Mouse (Mus musculus) heart, adult 8-10 months (tissue): ENCODE results near the gene Gpx4. TPM values are rescaled to one million over a fixed set of nuclear protein-coding genes. Genes with fewer than 3 reads are reported as not detected.
"Not testable (repeated sequence)": the region's sequence is repeated elsewhere in the genome, so short reads cannot be mapped to it uniquely, and the experiment has no call there.

Experiments used
- DNase-seq: peaks from one replicate; pipeline ENCODE4 v3.0.0; 2022; ENCODE audit warnings: low spot score
- total RNA-seq, 4 experiments: library from RNA; stranded (reverse); gene quantifications; 2 replicates each; pipeline ENCODE4 v1.2.4; 2022

The Gpx4 gene
- total RNA-seq, 4 experiments from 2014 or later, result 1,048 to 1,125 (median 1,067) TPM

DNA sequence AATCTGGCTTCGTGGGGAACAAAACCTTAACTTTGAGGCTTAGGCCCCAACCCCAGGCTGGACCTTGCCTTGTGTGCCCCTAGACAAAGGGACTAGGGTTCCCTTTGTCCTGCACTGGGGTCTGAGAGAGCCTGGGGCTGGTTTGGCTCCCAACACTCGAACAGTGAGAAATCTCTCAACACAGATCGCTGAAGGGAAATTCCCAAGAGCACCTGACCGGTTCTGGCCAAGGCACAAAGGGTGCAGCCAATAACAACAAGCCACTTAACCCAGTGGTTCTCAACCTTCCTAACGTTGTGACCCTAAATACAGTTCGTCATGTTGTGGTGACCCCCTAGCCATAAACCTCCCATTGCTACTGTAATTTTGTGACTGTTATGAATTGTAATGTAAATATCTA lies 3.3 kb downstream of the Gpx4 start:
- DNase-seq, result no peak

DNA sequence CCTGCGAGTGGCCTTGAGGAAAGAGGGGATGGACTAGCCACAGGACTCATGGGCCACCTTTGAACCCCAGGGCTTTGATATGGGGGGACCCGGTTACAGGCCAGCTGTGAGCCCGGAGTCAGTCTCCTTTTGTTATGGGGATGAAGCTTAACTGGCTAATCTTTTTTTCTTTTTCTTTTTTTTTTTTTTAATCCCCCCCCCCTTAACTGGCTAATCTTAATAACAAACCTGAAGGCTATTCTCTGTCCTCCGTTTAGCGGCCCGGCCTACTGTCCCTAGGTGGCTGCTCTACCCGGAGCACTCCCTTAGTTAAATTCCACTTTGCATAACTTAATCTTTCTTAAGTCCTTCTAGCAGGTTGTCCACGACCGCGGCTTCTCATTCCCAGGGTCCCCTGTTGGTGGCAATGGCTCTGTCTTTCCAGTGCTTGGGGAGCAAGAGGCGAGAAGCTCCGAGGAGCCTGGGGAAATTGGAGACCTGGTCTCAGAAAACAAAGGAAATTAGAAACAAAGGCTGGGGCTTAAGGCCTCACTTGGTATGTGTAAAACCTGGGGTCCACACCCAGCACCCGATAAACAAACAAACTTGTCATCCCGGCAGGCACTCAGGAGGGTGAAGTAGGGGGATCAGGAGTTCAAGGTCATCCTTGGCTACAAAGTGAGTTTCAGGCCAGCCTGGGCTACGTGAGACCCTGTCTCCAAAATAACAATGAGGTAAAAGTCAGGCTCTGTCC lies 4.1 kb downstream of the Gpx4 start:
- DNase-seq, result no peak

DNA sequence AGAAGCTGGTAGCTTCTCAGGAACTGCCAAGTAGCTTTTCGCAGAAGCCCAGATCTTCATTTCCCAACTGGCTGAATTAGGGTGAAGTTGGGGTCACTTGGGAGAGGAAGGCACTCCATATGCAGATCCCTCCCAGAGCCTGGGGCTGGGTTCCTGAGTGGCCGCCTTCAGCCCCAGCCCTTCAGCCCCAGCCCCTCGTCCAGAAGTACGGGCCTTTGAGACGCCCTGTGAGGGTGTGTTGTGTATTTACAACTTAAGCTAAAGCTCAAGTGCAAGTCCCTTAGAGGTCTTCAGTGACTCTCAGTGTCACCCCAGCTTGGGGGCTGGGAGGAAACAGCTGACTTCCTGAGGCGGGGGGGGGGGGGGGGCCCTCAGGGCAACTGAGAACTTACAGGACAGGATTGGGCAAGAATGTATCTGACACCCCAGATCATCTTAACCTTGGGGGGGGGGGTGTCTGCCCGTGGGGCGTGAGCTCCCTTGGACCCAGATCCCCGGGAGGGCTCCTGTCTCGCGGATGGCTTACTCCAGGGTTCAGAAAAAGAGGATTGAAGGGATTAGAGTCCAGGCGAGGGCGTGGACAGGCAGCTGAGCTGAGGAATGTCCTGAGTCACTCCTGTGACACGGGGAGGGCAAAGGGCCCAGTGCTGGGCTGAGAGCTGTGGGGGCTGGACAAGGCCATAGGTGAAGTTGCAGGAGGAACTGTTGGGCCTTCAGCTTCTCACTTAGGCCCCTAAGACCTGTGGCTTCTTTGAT lies 4.8 kb downstream of the Gpx4 start:
- DNase-seq, result no peak

DNA sequence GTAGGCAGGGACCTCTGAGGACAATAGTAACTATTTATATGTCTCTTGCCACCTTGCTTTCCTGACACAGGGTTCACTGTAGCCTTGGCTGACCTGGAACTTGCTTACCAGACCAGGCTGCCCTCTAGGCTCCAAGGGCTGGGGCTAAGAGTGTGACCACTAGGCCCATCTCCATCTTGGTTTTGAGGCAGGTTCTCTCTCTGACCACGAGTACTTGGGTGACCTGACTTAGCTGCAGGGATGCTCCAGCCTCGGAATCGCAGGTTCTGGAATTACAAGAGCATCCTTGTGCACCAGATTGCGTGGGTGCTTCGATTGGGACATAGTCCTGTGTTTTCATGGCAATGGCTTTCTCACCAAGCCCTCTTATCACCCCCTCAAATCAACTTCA lies 5.4 kb downstream of the Gpx4 start:
- DNase-seq, result no peak

DNA sequence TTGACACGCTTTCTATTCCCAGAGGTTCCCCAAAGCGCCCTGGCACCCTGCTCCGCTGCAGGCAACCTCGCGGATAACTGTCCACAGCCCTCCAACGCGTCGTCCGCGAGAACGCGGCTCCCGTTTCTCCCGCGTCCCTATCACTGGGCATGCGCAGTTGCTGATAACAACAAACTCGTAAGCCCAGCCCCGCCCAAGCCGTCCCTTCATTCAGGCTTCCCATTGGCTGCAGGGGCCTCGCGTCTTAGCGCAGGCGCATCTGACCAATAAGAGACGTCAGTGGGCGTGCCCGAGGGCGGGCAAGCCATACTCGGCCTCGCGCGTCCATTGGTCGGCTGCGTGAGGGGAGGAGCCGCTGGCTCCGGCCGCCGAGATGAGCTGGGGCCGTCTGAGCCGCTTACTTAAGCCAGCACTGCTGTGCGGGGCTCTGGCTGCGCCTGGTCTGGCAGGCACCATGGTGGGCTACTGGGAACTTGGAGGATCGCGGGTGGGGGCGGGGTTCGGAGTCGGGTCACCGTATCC lies 6.4 kb downstream of the Gpx4 start:
- DNase-seq, result peak; percentile 99

DNA sequence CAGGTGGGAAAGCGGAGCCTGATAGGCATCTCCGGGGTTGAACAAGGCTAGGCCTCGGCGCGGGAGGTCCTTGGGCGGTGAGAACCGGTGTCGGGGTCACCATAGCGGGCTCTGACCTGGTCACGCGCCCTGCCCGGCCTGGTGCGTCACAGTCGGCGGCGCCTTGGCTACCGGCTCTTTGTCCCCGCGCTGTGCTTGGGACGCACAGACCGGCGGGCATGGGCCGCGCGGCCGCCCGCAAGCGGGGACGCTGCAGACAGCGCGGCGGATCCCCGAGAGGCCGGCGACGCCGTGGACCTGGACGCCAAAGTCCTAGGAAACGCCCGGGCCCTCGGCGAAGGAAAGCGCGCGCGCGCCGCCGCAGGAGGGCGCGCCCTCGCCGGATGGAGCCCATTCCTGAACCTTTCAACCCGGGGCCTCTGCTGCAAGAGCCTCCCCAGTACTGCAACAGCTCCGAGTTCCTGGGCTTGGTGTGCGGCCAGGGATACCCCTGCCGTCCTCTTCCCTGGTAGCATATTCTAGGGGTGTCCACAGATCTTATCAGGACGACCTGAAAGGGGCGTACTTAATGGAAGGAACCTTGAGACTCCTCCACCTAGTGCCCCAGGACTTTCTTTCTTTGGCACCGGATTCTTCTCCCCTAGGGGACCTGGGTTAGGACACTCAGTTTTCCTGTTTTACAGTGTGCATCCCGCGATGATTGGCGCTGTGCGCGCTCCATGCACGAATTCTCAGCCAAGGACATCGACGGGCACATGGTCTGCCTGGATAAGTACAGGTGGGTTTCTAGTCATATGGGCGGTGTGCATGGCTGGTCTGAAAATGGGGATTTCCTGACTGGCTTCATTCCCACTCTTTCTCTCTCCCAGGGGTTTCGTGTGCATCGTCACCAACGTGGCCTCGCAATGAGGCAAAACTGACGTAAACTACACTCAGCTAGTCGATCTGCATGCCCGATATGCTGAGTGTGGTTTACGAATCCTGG lies 7.2 kb downstream of the Gpx4 start:
- peak; percentile 60 for DNase-seq

DNA sequence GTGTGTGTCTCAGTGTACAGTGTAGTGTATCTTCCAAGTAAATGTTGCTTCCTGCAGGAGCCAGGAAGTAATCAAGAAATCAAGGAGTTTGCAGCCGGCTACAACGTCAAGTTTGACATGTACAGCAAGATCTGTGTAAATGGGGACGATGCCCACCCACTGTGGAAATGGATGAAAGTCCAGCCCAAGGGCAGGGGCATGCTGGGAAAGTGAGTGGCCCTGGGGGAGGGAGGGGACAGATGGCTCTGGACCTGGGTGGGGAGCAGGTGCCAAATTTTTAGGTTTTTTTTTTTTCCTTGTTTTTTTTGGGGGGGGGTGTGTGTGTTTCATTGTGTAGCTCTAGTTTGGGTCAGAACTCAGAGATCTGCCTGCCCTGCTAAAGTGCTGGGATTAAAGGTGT lies 7.9 kb downstream of the Gpx4 start:
- DNase-seq, result not testable (repeated sequence)

DNA sequence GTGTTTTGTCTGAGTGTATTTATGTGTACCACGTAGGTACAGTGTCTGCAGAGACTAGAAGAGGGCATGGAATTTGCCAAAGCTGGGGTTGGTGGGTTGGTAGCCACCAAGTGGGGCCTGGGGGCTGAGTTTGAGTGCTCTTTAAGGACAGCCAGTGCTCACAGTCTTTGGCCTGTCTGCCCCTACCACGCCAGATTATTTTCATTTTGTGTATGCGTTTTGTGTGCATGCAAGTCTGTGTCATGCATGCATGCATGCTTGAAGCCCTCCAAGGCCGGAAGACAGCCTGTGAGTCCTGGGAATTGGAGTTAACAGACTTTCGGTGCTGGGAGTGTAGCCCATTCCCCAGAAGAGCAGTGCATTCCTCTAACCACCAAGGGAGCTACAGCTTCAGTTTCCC lies 8.4 kb downstream of the Gpx4 start:
- DNase-seq, result no peak

DNA sequence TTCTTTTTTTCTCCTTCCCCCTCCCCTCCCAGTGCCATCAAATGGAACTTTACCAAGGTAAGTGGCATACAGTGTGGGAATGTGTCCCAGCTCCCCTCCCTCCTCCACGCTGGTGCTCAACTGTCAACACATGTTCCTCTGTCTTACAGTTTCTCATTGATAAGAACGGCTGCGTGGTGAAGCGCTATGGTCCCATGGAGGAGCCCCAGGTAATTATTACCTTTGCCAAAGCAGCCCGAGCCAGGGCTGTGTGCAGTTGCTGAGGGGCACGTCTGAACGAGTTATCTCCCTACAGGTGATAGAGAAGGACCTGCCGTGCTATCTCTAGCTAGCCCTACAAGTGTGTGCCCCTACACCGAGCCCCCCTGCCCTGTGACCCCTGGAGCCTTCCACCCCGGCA lies 8.9 kb downstream of the Gpx4 start:
- no peak for DNase-seq

DNA sequence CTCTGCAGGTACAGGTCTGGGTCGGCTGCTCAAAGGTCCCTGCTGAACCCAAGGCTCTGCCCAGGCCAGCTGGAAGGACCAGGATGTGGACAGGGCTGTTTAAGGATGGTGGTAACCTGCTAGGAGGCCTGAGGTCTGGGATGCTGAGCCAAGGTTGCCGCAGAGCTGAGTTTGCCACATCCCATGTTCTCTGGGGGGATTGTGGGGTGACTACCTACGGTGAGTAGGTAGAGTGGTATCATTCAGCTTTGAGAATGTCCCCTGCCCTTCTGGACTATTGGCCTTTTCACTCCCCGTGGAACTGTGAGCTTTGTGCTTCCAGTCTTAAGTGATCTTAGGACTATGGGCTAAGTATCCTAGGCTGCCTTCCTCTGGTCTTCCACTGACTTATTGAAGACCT lies 9.5 kb downstream of the Gpx4 start:
- DNase-seq, result no peak

DNA sequence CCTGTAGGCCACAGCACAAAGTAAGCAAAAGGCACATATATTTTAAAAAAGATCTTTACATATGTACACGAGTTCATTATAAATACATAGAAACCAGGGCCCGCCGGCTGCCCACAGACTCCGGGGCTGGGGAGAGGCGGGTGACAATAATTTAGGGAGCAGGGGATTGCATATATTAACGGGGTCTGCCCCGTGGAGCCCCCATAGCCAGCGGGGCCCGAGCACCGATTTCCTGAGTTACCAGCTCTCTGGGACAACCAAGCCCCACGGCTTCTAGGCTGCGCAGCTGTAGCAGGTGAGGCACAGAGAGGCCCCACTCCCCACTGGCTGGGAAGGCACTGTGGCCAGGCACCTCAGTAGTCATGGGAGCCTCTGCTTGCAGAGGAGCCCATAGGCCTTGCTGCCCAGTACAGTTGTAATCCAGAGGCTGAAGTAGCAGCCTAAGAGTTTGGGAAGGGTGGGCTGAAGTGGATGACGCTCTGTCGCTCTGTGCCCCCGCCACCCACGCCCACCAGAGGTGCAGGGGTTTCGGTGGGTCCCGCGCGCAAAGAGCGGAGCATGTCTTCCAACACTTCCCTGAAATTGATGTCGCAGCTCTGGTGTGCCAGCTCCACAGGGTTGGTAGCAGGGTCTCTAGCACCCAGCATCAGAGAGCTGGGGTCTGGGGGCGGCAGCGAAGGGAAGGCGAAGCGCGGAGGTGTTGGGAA lies 10.2 kb downstream of the Gpx4 start:
- DNase-seq, result no peak

DNA sequence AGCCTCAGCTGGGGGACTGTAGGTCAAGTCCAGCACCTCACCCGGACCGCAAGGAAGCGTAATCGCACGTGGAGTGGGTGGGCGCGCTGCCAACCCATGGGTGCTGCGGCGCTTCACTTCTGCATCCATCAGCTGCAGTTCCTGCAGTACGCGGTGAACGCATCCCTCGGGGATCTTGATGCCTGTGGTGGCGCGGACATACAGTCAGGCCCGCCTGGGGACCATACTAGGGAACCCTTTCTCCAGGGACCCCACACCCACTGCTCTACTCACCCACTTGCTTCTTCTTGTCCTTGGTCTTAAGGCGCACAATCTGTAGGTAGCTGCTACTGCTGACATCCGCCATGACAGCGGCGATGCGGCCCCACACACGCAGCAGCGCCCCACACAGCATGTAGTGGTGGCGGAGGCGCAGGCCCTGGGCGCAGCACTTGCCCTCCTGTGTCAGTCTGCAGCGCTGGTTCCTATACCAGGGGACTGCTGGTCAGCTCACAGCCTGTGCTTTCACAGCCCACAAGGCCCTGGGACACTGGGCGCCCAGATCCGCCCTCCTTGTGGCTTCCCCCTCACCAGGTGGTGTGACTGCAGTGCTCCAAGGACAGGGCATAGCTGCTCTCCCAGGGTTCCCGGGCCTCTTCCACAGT lies 10.8 kb downstream of the Gpx4 start:
- DNase-seq, result no peak

DNA sequence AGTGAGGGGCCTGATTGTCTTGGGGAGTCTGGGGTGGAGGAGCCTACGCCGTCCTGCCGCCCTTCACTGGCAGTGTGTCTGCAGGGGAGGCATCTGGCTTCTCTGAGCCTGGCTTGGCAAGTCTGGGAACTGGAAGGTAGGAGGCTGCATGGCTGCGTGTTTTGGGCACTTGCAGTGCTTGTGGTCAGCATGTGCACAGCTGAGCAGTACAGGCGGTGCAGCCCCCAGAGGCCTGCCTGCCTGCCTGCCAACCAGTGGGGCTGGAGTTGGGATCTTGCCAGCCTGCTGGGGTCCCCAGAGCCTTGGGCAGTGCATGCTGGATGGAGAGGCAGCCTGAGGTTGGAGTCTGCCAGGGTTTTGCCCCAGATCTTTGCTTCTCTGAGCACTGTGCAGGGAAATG lies 16.1 kb downstream of the Gpx4 start:
- DNase-seq, result no peak

DNA sequence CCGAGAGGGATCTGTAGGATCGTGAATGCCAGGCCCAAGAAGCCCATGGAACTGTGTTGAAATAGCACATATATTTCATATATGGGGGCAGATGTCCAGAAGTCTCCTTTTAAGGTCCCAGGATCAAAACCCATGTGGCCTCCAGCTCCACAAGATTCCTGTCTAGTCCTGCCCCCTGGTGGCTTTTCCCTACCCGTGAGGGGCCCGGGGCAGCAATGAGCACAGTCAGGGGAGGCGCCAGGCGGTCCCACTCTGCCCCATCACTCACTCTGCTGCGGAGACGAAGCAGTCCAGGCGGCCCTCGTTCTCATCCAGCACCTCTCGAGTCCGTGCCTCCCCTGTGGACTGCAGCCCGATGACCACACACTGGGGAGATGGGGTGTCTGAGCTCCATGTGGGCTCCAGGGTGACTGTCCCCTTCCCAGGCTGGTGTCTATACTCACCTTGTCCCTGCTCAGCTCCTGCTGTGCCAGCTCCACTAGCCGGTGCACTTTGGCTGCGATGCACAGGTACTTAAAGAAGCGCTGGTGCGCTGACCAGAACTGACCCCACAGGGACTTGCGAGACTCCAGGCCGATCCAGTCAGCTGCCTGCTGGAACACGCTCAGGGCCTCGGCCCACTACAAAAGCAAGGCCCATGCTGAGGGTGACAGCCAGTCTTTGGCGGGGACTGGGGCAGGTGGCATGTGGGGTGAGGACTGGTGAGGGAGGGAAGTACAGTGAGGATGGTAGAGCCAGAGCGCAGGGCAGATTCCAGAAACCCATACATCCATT lies 17.1 kb downstream of the Gpx4 start:
- no peak for DNase-seq

DNA sequence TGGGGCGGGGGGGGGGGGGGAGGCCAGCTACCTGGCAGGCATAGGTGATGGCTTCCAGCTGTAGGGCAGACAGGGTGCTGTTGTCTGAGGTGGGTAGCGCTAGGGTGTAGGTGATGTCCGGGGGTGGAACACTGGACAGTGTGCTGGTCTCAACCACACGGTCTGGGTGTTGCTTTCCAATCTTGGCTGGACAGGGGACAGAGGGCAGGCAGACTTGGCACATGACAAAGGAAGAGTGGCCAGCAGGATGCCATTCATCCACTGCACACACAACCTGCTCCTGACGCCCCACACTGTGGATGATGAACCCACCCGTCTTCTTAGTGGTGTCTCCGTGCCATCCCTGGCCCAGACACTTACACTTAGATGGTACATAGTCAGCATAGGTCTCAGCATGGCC lies 22.3 kb downstream of the Gpx4 start:
- DNase-seq, result no peak

DNA sequence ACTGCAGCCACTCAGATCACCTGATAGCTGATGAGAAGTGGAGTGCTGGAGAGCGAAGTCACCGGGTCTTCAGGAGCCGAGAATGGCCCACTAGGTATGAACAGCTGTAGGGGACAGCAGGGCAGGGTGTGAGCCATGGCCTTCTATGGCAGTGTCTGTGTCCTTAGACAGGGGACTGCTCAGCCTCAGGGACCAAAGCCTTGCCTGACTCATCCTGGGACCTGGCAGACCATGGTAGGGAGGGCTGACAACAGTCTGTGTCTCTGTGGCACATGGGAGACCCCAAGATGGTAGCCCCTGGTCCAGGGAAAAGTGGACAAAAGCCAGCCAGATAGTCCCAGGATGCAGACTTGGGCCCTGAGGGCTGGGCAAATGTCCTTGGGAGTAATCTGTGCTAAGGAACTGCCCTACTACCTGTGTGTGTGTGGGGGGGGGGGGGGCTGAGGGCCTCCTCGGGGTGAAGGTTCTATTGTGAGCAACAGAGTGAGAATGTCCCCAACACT lies 23.0 kb downstream of the Gpx4 start:
- no peak for DNase-seq

DNA sequence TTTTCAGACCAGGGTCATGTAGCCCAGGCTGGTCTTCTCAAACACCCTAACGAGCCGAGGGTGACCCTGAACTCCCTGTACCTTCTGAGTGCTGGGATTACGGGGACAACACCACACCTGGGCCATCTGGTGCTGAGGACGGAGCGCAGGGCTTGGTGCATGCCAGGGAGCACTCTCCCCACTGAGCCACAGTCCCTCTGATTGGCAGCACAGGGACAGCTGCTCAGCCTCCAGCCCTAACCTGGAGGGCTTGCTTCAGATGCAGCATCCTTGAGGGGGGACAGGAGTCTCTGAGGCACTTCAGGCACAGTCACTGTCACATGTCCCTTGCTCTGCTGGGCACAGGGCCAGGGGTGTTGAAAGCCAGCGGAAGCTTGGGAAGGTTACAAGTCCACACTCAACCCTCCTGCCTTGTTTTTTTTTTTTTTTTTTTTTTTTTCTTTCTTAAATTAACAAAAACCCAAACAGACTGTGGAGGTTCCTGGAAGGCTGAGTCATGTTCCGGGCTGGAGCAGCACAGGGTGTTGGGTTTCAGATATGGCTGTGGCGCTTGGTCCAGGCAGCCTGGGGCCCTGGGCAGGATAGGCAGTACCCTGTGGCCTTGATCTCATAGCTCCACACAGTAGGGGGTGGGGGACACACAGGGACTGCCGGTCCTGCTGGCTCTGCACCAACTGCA lies 24.0 kb downstream of the Gpx4 start:
- DNase-seq, result peak; percentile 87

DNA sequence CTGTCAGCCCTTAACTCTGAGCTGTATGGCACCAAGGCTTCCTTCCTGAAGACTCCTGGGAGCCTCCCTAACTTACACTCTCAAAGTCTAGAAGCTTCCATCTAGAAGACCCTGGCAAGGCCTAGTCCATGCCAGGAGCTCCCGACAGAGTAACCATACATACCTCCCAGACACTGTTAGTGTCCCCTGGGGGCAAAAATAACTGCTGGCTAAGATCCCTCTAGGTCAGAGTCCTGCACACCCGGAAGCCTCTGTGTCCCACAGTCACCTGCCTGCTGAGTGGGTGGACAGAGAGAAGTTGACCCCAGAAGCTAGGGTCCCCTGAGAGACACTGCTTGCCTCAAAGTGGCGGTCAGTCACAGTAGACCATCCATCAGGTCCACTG lies 24.5 kb downstream of the Gpx4 start:
- no peak for DNase-seq
